Mouse (Mus musculus) bone marrow macrophage, adult 2 months (primary cell): ENCODE data around the gene Olfr193. TPM values are rescaled to one million over a fixed set of nuclear protein-coding genes. Genes with fewer than 3 reads are reported as not detected.
"Not testable (repeated sequence)": the region's sequence is repeated elsewhere in the genome, so short reads cannot be mapped to it uniquely, and the experiment has no call there.

Experiments
- H3K27ac ChIP-seq: 2 replicates; pipeline ENCODE4 v1.5.1; 2012; ENCODE audit warnings: low read depth, low read length; ENCODE audit not compliant: insufficient read depth
- H3K4me1 ChIP-seq: 2 replicates; pipeline ENCODE4 v1.6.1; 2012; ENCODE audit warnings: low read length; ENCODE audit not compliant: control insufficient read depth, insufficient read depth
- H3K4me3 ChIP-seq: 2 replicates; pipeline ENCODE4 v1.5.1; 2012; ENCODE audit warnings: mild to moderate bottlenecking, low read length, moderate library complexity; ENCODE audit not compliant: insufficient read depth
- CTCF ChIP-seq: IDR thresholded peaks from 2 replicates; pipeline ENCODE4 v1.5.1; 2012; ENCODE audit warnings: low read depth, mild to moderate bottlenecking, low read length, moderate library complexity
- POLR2A ChIP-seq: IDR thresholded peaks from 2 replicates; pipeline ENCODE4 v1.6.1; 2012; ENCODE audit warnings: mild to moderate bottlenecking, low read depth, low read length, borderline replicate concordance
- polyA plus RNA-seq: library from polyadenylated mRNA; stranded (reverse); fragments of >200 nt; gene quantifications from 2 replicates; pipeline ENCODE4 v1.2.4, GENCODE M21; 2012; ENCODE audit not compliant: missing spikeins, insufficient read depth, insufficient read length

Olfr193 gene
- polyA plus RNA-seq, result not detected in 2 replicates

GRCm38 (mm10) chr16:59111781-59112180 is at the start of gene Olfr193:
TSS of gene Olfr193 (minus strand) at chr16:59111881.
- no peak within 1 kb of the TSS for H3K27ac ChIP-seq
- H3K4me3 ChIP-seq, result no peak within 1 kb of the TSS
- H3K4me1 ChIP-seq, result no peaks in the 10 kb centered on the region
- TF ChIP-seq CTCF, result no peak
- no peak for TF ChIP-seq POLR2A

DNA sequence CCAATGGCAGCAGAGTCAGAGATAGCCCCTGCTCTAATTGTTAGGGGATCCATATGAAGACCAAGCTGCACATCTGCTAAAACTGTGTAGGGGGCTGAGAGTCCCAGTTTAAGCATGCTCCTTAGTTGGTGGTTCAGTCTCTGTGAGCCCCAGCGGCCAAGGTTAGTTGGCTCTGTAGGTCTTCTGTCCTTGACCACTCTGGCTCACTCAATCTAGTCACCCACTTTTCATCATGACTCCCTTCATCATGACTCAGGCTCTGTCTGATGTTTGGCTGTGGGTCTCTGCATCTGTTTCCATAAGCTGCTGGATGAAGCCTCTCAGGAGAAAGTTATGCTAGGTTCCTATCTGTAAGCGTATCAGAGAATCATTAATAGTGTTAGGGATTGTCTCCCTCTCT is 40.3 kb upstream of the Olfr193 start:
- Histone ChIP-seq H3K4me1 (no peaks in the 10 kb centered on the region), H3K27ac (no peak overlapping the region), H3K4me3 (no peak overlapping the region)
- no peak for TF ChIP-seq CTCF
- no peak for TF ChIP-seq POLR2A

GRCm38 (mm10) chr16:59146746-59147145 is 35.1 kb upstream of the Olfr193 start, which contains the start of gene Olfr195:
TSS of gene Olfr195 (plus strand) at chr16:59147046.
- no peak for TF ChIP-seq POLR2A
- TF ChIP-seq CTCF, result no peak
- Histone ChIP-seq H3K4me3 (no peak within 1 kb of the TSS), H3K27ac (no peak within 1 kb of the TSS), H3K4me1 (no peaks in the 10 kb centered on the region)

- no peak overlapping the region for H3K27ac ChIP-seq
- H3K4me1 ChIP-seq, result no peaks in the 10 kb centered on the region
- H3K4me3 ChIP-seq, result no peak overlapping the region
- TF ChIP-seq POLR2A (no peak), CTCF (no peak)
These were observed 29.4 kb upstream of the Olfr193 start for GRCm38 (mm10) chr16:59141105-59141504.

- Histone ChIP-seq H3K4me3 (no peak overlapping the region), H3K4me1 (no peaks in the 10 kb centered on the region), H3K27ac (no peak overlapping the region)
- TF ChIP-seq POLR2A, result no peak
- no peak for TF ChIP-seq CTCF
These were observed 19.1 kb upstream of the Olfr193 start for GRCm38 (mm10) chr16:59130740-59131139.

- no peaks in the 10 kb centered on the region for H3K4me1 ChIP-seq
- TF ChIP-seq CTCF (no peak), POLR2A (no peak)
- no peak within 1 kb of the TSS for H3K27ac ChIP-seq
- H3K4me3 ChIP-seq, result no peak within 1 kb of the TSS
These were observed 9.3 kb upstream of the Olfr193 start, which contains the start of gene Olfr194 for GRCm38 (mm10) chr16:59120969-59121368. TSS of gene Olfr194 (minus strand) at chr16:59121069.

- H3K4me3 ChIP-seq, H3K27ac ChIP-seq, H3K4me1 ChIP-seq: not testable (repeated sequence)
These were observed 3.2 kb downstream of the Olfr193 start for GRCm38 (mm10) chr16:59108522-59108921.

DNA sequence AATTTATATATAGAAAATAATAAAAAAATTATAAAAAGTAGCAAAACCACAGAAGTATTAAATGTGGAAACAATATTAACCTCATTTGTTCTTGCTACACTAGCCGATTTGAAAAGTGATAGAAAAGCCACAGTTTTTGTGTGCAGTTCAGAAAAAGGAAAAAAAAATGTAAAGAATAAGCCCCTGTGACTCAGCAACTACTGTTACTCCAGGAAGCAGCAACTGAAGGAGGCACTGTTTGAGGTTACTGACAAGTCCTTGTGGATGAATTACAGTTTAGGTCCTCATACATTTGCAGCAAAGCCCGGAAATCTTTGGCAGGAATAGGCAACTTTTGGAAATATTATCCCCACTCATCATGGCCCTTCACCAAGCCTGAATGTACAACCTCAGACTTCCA is 6.4 kb downstream of the Olfr193 start:
- H3K4me1 ChIP-seq, result no peaks in the 10 kb centered on the region
- H3K4me3 ChIP-seq, result no peak overlapping the region
- TF ChIP-seq CTCF (no peak), POLR2A (no peak)

GRCm38 (mm10) chr16:59089722-59090121 is 22.0 kb downstream of the Olfr193 start, which contains the start of gene Olfr191:
TSS of gene Olfr191 (minus strand) at chr16:59089822.
- not testable (repeated sequence) for H3K4me3 ChIP-seq, H3K27ac ChIP-seq

More for the DNA sequence above, 6.4 kb downstream of the Olfr193 start:
- no peak overlapping the region for H3K27ac ChIP-seq

DNA sequence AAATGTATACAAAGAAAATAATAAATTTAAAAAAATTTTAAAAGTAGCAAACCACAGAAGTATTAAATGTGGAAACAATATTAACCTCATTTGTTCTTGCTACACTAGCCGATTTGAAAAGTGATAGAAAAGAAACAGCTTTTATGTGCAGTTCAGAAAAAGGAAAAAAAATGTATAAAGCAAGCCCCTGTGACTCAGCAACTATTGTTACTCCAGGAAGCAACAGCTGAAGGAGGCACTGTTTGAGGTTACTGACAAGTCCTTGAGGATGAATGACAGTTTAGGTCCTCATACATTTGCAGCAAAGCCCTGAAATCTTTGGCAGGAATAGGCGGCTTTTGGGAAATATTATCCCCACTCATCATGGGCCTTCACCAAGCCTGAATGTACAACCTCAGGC is 30.6 kb downstream of the Olfr193 start:
- H3K4me3 ChIP-seq, H3K4me1 ChIP-seq, H3K27ac ChIP-seq: not testable (repeated sequence)

More at GRCm38 (mm10) chr16:59089722-59090121, 22.0 kb downstream of the Olfr193 start, which contains the start of gene Olfr191:
- not testable (repeated sequence) for H3K4me1 ChIP-seq

DNA sequence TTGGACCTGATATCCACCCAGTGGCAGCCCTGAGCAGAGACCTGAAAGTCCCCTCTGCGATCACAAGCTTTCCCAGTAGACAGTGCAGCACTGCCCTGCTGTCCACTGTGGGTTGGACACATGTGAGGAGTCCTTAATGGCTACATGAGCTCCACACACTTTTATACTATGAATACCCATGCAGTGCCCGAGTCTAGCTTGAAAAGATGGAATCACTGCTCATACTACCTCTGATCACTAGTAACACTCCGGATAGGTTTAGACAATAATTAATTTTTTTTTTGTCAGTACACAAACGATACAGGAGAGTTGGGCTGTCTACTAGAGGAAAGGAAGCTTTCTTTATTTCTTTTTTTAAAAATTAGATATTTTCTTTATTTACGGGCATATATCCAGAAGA is 33.8 kb downstream of the Olfr193 start, which contains the start of gene Olfr190:
Olfr190 (minus strand) TSS at position 101 of the 400 bp plus-strand sequence.
- Histone ChIP-seq H3K4me3 (no peak within 1 kb of the TSS), H3K27ac (no peak within 1 kb of the TSS)
- TF ChIP-seq POLR2A (no peak), CTCF (no peak)

More for the DNA sequence above, 33.8 kb downstream of the Olfr193 start, which contains the start of gene Olfr190:
- H3K4me1 ChIP-seq, result no peaks in the 10 kb centered on the region
